Comparison of ENCODE assay signal across 8 mouse cellular contexts in genomic region chr11:35407341-35408154, GRCm38 (mm10).
DNase-seq lines count a peak whose midpoint lies in the region; ATAC-seq and TF ChIP-seq lines count a peak whose summit lies in the region.

No protein-coding gene starts in this region.

- H3K27ac ChIP-seq in hindbrain, postnatal 0 days = no peak overlapping the region

- DNase-seq in adipocyte (ENCODE audit: low spot score) = peak; percentile 87
- peak; percentile 82 to 85 for DNase-seq in cerebellum, postnatal 25 days
- peak; percentile 34 to 46 for DNase-seq in gastrocnemius, adult 8-10 months (ENCODE audit: low spot score in 2 of 2)
- DNase-seq in hindbrain, postnatal 0 days (ENCODE audit: low spot score) = peak; percentile 93
- peak; percentile 78 for DNase-seq in left cerebral cortex, adult 11 months (ENCODE audit: low spot score)
- peak; percentile 59 for DNase-seq in skeletal muscle tissue, adult 2 months (ENCODE audit: low read depth, low spot score)
- no peak for DNase-seq in spleen, postnatal 4 days (ENCODE audit: low spot score in 2 of 2)

- WGBS in hindbrain, postnatal 0 days = 47% methylated on average over 12 of the region's 12 CpGs

- no peak overlapping the region for H3K9ac ChIP-seq in hindbrain, postnatal 0 days (replicated peaks; ENCODE audit: low read length)

- TF ChIP-seq CTCF in hindbrain, postnatal 0 days (IDR thresholded peaks at IDR 0.05; ENCODE audit: low read depth) = peak; percentile 89

- 0 out of 2 replicates have a peak, but pooled peaks cover 4% of the 10 kb centered on the region for H3K27me3 ChIP-seq in hindbrain, postnatal 0 days (ENCODE audit: insufficient read depth, low read length)

- H3K4me2 ChIP-seq in hindbrain, postnatal 0 days (ENCODE audit: low read depth, low read length) = no peak overlapping the region

- H3K9me3 ChIP-seq in hindbrain, postnatal 0 days (ENCODE audit: low read length) = no peaks in the 10 kb centered on the region

- peak; percentile 86 for ATAC-seq in hindbrain, postnatal 0 days
- ATAC-seq in megakaryocyte progenitor cell, adult 5-6 weeks (replicated peaks; ENCODE audit: poor library complexity) = peak; percentile 42; the same call in 1 of the 2 replicates

- no peaks in the 10 kb centered on the region for H3K36me3 ChIP-seq in hindbrain, postnatal 0 days (ENCODE audit: insufficient read depth, low read length)

- no peaks in the 10 kb centered on the region for H3K4me1 ChIP-seq in hindbrain, postnatal 0 days (ENCODE audit: insufficient read depth, low read length)

- H3K4me3 ChIP-seq in hindbrain, postnatal 0 days (ENCODE audit: low read length) = no peak overlapping the region

Comparison
In these comparisons a context has a peak if more than half of its experiments do, and no peak if none do; other contexts are left out.
1. DNase-seq: peak in adipocyte (single experiment), cerebellum, postnatal 25 days (2 of 2), gastrocnemius, adult 8-10 months (2 of 2), hindbrain, postnatal 0 days (single experiment), left cerebral cortex, adult 11 months (single experiment) and skeletal muscle tissue, adult 2 months (single experiment); none in spleen, postnatal 4 days (0 of 2).